ENCODE assay signal across 12 mouse cellular contexts in the genomic region with DNA sequence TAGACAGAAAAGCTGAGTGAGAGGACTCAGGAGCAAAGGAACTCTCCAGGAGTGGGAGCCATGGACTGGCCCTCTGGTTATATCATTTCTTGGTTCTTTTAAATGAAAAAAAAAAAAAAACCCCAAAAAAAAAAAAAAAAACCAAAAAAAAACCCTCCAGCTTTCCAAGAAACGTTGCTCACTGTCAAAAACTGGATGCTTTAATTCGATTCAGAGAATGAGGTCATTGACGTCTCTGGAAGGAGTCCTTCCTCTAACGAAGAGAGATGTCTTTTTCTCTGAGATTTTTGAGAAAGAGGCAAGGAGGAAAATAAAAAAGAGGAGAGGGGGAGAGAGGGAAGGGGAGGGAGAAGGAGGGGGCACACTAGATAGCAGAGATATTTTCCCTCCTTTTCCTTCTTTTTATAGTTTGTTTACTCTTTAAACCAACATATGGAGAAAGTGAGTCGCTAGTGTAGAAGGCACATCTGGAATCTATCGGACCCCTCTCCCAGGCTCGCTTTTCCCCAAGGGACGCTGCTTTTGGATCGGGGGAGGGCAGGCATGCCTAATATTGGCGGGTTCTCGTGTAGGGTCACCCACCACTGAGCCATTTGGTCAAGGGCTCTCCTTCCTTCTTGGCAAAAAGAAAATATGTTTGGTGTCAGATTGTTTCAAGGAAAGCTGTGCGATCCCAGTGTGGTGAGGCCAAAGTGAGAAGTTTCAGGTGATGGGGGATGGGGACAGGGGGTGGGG. TPM values are rescaled to one million over a fixed set of nuclear protein-coding genes. Genes with fewer than 3 reads are reported as not detected.
DNase-seq lines count a peak whose midpoint lies in the region; ATAC-seq and TF ChIP-seq lines count a peak whose summit lies in the region.
"Had no signal": no experiment of that assay in that cellular context is flagged by ENCODE, and none has a peak within 500 bp of the region (broad histone marks: within the 10 kb centered on the region; RNA-seq: fewer than 3 reads in every experiment).

No protein-coding gene starts in this region.

- H3K27ac ChIP-seq in heart, embryonic 13.5 days (replicated peaks): peak overlapping the region; percentile 64; the same call in 1 of the 2 replicates
- peak overlapping the region; percentile 75 for H3K27ac ChIP-seq in embryonic facial prominence, embryonic 11.5 days (replicated peaks; ENCODE audit: low read depth, low read length)
- H3K27ac ChIP-seq in intestine, postnatal 0 days (ENCODE audit: low read depth, low read length): no peak overlapping the region
- H3K27ac ChIP-seq: left cerebral cortex, adult 2 months had no signal

- H3K9ac ChIP-seq in heart, embryonic 13.5 days: peak overlapping the region; percentile 69
- H3K9ac ChIP-seq in embryonic facial prominence, embryonic 11.5 days (replicated peaks; ENCODE audit: low read length): peak overlapping the region; percentile 35
- no peak overlapping the region for H3K9ac ChIP-seq in intestine, postnatal 0 days (ENCODE audit: low read depth, low read length)

- peaks cover 16% of the 10 kb centered on the region for H3K36me3 ChIP-seq in heart, embryonic 13.5 days
- no peaks in the 10 kb centered on the region; the same call in 1 of the 2 replicates for H3K36me3 ChIP-seq in embryonic facial prominence, embryonic 11.5 days (replicated peaks; ENCODE audit: control insufficient read depth, insufficient read depth, low read depth, low read length)
- H3K36me3 ChIP-seq in intestine, postnatal 0 days (ENCODE audit: control insufficient read depth, insufficient read depth): no peaks in the 10 kb centered on the region

- no peak for TF ChIP-seq CTCF in intestine, postnatal 0 days (IDR thresholded peaks at IDR 0.05; ENCODE audit: low read depth)

- peak overlapping the region; percentile 67 for H3K4me3 ChIP-seq in heart, embryonic 13.5 days
- peak overlapping the region; percentile 65 for H3K4me3 ChIP-seq in embryonic facial prominence, embryonic 11.5 days (ENCODE audit: low read depth, low read length)
- H3K4me3 ChIP-seq in intestine, postnatal 0 days (ENCODE audit: low read depth, low read length): 0 out of 2 replicates have a peak overlapping the region, but pooled peaks have one; percentile 1
- H3K4me3 ChIP-seq: left cerebral cortex, adult 2 months had no signal

- no peak for ATAC-seq in heart, embryonic 13.5 days (ENCODE audit: extremely low read depth, insufficient number of reproducible peaks, low FRiP score, low TSS enrichment)
- no peak for ATAC-seq in embryonic facial prominence, embryonic 11.5 days (replicated peaks; ENCODE audit: insufficient number of reproducible peaks, low FRiP score, low TSS enrichment, low read depth)
- no peak for ATAC-seq in intestine, postnatal 0 days

- peaks cover 12% of the 10 kb centered on the region; the same call in 1 of the 2 replicates for H3K27me3 ChIP-seq in heart, embryonic 13.5 days (replicated peaks)
- H3K27me3 ChIP-seq in embryonic facial prominence, embryonic 11.5 days (ENCODE audit: control insufficient read depth, insufficient read depth, low read length): no peaks in the 10 kb centered on the region
- peaks cover 13% of the 10 kb centered on the region; the same call in 1 of the 2 replicates for H3K27me3 ChIP-seq in intestine, postnatal 0 days (replicated peaks; ENCODE audit: control insufficient read depth, insufficient read depth, low read length)

- peaks cover 47% of the 10 kb centered on the region for H3K4me1 ChIP-seq in heart, embryonic 13.5 days
- H3K4me1 ChIP-seq in embryonic facial prominence, embryonic 11.5 days (ENCODE audit: control insufficient read depth, insufficient read depth, low read length): peaks cover 14% of the 10 kb centered on the region
- H3K4me1 ChIP-seq in intestine, postnatal 0 days (replicated peaks; ENCODE audit: control insufficient read depth, insufficient read depth, low read length): no peaks in the 10 kb centered on the region

- no peak for DNase-seq in heart, postnatal 25 days (ENCODE audit: low spot score)
- peak; percentile 66 for DNase-seq in MN1 (ENCODE audit: low spot score)
- DNase-seq in embryonic facial prominence, embryonic 11.5 days (ENCODE audit: low spot score): peak; percentile 83
- DNase-seq in urinary bladder, postnatal 4 days (ENCODE audit: low spot score in 2 of 2): no peak
- DNase-seq in urinary bladder, postnatal 10 days (ENCODE audit: low spot score): no peak
- DNase-seq in right cerebral cortex, postnatal 14 days: no peak
- DNase-seq: adrenal gland, postnatal 25 days; gastrocnemius, postnatal 36 days; thymus, adult 18-20 months had no signal

- peaks cover 5% of the 10 kb centered on the region; the same call in 1 of the 2 replicates for H3K9me3 ChIP-seq in heart, embryonic 13.5 days
- H3K9me3 ChIP-seq in embryonic facial prominence, embryonic 11.5 days (replicated peaks; ENCODE audit: control insufficient read depth, low read length): no peaks in the 10 kb centered on the region
- H3K9me3 ChIP-seq in intestine, postnatal 0 days (ENCODE audit: control insufficient read depth): no peaks in the 10 kb centered on the region

- WGBS in heart, embryonic 13.5 days: 36% methylated on average over 12 of the region's 12 CpGs
- WGBS in embryonic facial prominence, embryonic 11.5 days: 16% methylated on average over 12 of the region's 12 CpGs
- 45% methylated on average over 12 of the region's 12 CpGs for WGBS in intestine, postnatal 0 days

- H3K4me2 ChIP-seq in heart, embryonic 13.5 days: peak overlapping the region; percentile 80
- H3K4me2 ChIP-seq in embryonic facial prominence, embryonic 11.5 days (ENCODE audit: low read depth, low read length): peak overlapping the region; percentile 67
- peak overlapping the region; percentile 58 for H3K4me2 ChIP-seq in intestine, postnatal 0 days (replicated peaks; ENCODE audit: low read depth)

- intact Hi-C loops in heart, postnatal 25 days (cut with DNase I): loop anchor here (10.0 kb wide), 1 partner anchor 117 kb away; no protein-coding TSS in a partner anchor

RNA-seq across cellular contexts. Expression of a gene that starts 3.4 kb away (rescaled TPM):
- polyA plus RNA-seq in heart, embryonic 13.5 days (2015; fragmentation: Nextera tagmentation; extraction: Ambion mirVana): 19.3 and 24.0 TPM in 2 replicates
- 10 to 100 TPM; 14.1 to 14.4 TPM for total RNA-seq in heart, postnatal 25 days (2021)
- polyA plus RNA-seq in embryonic facial prominence, embryonic 11.5 days (2014; fragmentation: Nextera tagmentation; extraction: Ambion mirVana): 96.6 and 102 TPM in 2 replicates
- 10.5 and 11.8 TPM in 2 replicates for polyA plus RNA-seq in intestine, postnatal 0 days (2015; fragmentation: Nextera tagmentation; extraction: Ambion mirVana)

Comparison
In these comparisons a context has a peak if more than half of its experiments do, and no peak if none do; other contexts are left out.
1. H3K4me3 ChIP-seq: peak in every context shown above with its lines; median percentile 67 in heart, embryonic 13.5 days; 65 in embryonic facial prominence, embryonic 11.5 days; 1 in intestine, postnatal 0 days.
2. DNase-seq: peak in MN1 (single experiment) and embryonic facial prominence, embryonic 11.5 days (single experiment); none in heart, postnatal 25 days (single experiment), urinary bladder, postnatal 4 days (0 of 2), urinary bladder, postnatal 10 days (single experiment) and right cerebral cortex, postnatal 14 days (single experiment).
3. Peak in every context shown above with its lines, with median percentiles within 50 percentile points of each other: H3K4me2 ChIP-seq.